Mouse (Mus musculus): Measurements from ENCODE around the gene Unc13a. TPM values are rescaled to one million over a fixed set of nuclear protein-coding genes. Genes with fewer than 3 reads are reported as not detected.
A peak's percentile ranks its signal among the peaks of the same experiment; 100 is the strongest.
"Not testable (repeated sequence)": the region's sequence is repeated elsewhere in the genome, so short reads cannot be mapped to it uniquely, and the experiment has no call there.

The Unc13a gene
- polyA plus RNA-seq (2015; fragmentation: Nextera tagmentation; extraction: Ambion mirVana): 0.58 and 0.68 TPM in 2 replicates

DNA sequence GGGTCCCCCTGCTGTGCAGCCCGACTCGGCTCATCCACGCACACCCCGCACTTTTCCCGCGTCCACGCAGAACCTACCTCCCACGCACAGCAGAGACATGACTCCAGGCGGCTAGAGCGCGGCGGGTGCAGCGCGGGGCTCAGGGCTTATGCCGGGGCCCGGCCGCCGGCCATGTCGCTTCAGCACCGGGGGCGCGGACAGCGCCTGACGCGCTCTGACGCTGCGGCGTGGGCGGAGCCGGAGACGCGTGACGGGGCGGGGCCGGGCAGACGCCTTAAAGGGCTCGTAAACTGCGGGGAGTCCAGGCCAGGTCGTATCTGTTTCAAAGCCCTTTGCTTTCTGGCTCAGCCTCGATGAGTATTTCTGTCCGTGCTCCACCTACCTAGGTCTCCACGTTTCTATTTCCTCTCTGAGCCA, at the start of gene Unc13a:
Gene Unc13a (minus strand): TSS at position 209 of the 417 bp plus-strand sequence.
- peak; percentile 92 for DNase-seq (ENCODE audit: low spot score)

DNA sequence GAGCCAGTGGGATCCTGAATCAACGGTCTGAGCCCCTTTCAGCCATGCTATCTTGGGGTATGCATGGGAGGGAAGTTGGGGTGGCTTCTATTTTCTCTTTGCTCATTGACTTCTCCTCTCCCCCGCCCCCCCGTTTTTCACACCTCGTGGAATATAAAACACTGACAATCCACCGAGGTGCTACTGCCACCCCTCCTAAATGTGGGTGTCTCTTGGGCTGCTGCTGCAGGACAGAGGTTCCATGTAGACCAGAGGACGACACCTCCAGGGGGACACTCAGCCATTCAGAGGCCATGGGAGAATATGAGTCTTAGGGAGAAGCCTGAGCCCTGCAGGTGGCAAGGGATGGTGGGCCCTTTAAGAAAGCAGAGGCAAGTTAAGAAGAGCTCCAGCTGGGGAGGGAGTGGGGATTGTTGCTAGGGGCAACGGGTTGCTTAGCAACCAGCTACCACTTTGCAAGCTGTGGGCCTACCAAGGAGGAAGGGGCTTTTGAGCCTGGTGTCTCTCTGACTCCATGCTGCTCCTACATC, 48.4 kb upstream of the Unc13a start:
- peak; percentile 77 for DNase-seq (ENCODE audit: low spot score)

DNA sequence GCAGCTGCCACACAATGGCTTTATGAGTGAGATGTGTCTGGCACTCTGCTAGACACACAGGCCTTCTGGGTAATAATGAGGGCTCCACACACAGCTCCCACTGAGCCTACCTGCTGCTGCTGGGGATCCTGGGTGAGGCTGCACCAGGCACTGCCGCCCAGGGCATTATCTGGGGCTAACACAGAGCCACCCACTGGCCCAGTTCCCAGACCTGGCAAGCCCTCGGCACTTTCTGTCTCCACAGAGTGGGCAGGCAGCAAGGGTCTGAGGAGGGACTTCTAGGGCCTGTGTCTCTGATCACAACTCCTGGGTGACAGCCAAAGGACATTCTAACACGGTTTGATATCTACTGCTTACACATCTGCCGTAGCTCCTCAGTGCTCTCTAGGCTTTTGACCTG, 47.7 kb upstream of the Unc13a start:
- no peak for DNase-seq (ENCODE audit: low spot score)

- DNase-seq (ENCODE audit: low spot score): no peak
These were observed 46.7 kb upstream of the Unc13a start for GRCm38 (mm10) chr8:71718252-71718651.

DNA sequence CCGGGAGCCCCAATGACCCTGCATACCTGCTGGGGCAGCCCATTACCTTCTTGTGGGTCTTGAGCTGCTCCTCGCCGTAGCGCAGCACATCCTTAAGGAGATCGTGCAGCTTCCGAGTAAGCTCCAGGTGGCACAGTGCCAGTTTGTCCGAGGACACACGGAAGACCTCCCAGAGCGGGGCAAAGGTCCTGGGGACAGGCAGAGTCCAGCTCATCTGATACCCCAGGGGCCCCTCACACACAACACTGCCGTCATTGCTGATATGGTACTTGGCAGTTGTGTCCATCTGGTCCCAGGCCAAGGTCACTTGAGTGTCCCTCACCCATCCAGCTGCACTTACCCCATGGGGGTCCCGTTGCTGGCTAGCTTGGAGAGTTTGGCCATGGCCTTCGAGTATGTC, 45.5 kb upstream of the Unc13a start:
- no peak for DNase-seq (ENCODE audit: low spot score)

- no peak for DNase-seq (ENCODE audit: low spot score)
These were observed 45.0 kb upstream of the Unc13a start for GRCm38 (mm10) chr8:71716561-71717053.

- DNase-seq (ENCODE audit: low spot score): no peak
These were observed 44.0 kb upstream of the Unc13a start for GRCm38 (mm10) chr8:71715531-71715930.

DNA sequence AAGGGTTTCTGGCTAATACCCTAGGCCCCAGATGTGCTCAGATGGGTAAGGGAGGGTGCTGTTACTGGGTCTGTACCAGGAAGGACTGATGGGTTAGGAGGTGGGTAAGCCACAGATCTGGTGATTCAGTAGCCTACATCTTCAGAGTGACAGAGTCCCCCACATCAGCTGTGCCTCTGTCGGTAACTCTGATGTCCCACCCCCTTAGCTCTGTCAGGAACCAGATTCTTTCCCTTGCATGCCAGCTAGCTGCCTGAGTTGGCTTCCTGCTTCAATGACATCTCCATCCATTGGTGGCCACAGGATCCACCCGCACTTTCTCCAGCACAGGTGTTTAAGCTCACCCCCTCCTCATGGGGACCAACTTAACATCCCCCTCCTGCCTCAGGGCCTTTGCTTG, 40.0 kb upstream of the Unc13a start:
- DNase-seq (ENCODE audit: low spot score): no peak

- DNase-seq (ENCODE audit: low spot score): peak; percentile 52
These were observed 38.4 kb upstream of the Unc13a start for GRCm38 (mm10) chr8:71709800-71710446.

GRCm38 (mm10) chr8:71709134-71709799, 37.7 kb upstream of the Unc13a start:
- DNase-seq (ENCODE audit: low spot score): no peak

GRCm38 (mm10) chr8:71707874-71708273, 36.3 kb upstream of the Unc13a start:
- DNase-seq (ENCODE audit: low spot score): peak; percentile 73

DNA sequence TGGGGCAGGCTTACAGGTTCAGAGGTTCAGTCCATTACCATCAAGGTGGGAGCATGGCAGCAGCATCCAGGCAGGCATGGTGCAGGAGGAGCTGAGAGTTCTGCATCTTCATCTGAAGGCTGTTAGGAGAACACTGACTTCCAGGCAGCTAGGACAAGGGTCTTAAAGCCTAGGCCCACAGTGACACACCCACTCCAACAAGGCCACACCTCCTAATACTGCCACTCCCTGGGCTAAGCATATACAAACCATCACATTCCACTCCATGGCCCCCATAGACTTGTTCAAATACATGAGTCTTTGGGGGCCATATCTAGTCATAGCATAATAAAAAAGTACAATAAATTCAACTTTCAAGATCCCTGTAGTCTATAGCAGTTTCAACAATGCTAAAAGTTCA, 31.8 kb upstream of the Unc13a start:
- DNase-seq (ENCODE audit: low spot score): not testable (repeated sequence)

- no peak for DNase-seq (ENCODE audit: low spot score)
These were observed 31.4 kb upstream of the Unc13a start for GRCm38 (mm10) chr8:71702923-71703322.

GRCm38 (mm10) chr8:71702087-71702432, 30.5 kb upstream of the Unc13a start:
- DNase-seq (ENCODE audit: low spot score): no peak

GRCm38 (mm10) chr8:71701414-71702086, 30.0 kb upstream of the Unc13a start, which contains the start of gene B3gnt3:
TSS of gene B3gnt3 (minus strand) at chr8:71701789.
- no peak for DNase-seq (ENCODE audit: low spot score)

GRCm38 (mm10) chr8:71700493-71701269, 29.1 kb upstream of the Unc13a start:
- no peak for DNase-seq (ENCODE audit: low spot score)

- DNase-seq (ENCODE audit: low spot score): not testable (repeated sequence)
These were observed 23.9 kb upstream of the Unc13a start for GRCm38 (mm10) chr8:71695456-71695855.

DNA sequence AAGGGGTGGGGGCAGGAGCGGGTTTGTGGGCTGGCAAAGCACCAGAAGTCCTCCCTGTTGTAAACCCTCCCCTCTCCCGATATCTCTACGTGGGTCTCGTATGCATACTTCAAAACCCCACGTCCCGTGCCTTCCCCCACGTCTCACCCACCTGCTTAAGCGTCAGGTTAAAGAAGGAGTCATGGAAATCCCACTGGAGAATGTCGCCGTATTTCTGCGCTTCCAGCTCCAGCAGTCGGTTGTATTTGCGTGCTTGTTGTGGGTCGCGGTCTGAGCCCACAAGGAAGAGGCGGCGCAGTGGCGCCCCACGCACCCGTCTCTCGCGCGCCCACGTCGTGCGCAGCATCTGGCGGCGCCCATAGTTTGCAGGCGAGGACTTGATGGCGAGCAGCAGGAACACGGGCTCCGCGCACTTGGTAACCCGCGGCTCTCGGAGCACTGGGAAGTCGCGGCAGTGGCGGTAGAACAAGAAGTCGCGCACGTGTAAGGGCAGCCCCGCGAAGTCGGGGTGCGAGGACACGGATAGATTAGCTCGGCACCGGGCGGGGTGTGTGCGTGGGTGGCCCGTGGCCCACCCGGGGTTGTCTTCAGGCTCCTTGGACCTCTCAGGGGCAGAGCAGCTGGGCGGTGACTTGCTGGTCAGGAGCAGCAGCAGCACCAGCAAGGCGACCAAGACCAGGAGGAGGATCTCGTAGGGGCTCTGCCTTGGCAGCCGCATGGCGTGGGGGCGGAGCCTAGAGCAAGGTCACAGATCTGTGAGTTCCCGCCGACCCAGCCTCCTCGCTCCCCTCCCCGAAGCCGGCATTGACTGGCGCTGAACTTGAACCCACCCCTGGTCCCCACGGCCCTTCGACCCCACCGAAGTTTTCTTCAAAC, 21.8 kb upstream of the Unc13a start:
- DNase-seq (ENCODE audit: low spot score): no peak

DNA sequence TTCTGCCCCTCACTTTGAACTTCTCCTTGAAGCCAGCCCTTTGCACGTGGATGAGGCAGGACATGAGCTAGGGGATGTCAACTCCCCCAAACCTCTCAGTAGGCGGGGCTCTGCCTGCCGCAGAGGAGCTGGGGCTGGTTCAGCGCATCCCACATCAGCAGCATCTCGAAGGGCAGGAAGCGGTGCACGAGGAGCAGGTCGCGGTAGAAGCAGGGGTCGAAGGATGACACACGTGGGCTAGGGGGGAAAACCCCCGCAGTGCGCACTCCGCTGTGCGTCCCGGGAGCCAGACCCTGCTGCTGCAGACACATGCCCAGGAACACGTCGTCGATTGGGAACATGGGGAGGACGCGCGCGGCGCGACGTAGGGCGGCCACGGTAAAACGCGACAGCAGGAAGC, 21.0 kb upstream of the Unc13a start:
- DNase-seq (ENCODE audit: low spot score): peak; percentile 69

DNA sequence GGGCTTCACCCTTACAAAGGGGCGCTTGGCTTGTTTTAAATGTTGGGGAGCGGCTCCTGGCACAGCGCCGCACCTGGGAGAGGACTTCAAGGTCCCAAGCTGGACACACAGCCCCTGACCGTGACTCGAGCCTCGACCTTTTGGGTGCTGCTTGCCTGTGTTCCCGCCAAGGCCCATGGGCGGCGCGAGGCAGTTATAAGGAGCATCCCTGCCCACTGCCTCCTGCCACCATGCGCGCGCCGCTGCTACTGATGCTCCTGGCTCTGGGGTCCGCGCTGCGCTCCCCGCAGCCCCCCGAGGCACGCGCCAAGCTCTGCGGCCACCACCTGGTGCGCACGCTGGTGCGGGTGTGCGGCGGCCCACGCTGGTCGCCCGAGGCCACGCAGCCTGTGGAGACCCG, 17.5 kb upstream of the Unc13a start, which contains the start of gene Insl3:
Gene Insl3 (plus strand): TSS at position 187 of the 400 bp plus-strand sequence.
- DNase-seq (ENCODE audit: low spot score): no peak
